In the genomic region with DNA sequence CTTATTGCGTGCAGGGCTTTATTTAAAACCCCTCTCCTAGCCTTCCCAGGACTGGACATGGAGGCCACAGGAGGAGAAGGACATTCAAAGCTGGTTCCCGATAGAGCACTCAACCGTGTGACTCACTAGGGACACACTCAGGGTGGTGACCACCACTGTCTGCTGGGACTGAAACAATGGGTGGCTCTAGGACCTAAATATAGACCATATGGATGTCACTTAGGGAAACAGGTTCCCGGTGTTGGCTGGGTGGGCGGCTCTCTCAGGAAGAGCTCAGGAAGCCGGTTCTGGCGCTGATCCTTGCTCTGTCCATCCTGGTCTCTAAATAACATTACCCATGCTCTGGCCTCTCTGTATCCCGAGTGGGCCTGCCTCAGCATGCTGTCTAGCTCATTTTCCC, we compare ENCODE assay signal across 12 mouse cellular contexts.
DNase-seq lines count a peak whose midpoint lies in the region; ATAC-seq and TF ChIP-seq lines count a peak whose summit lies in the region.
"Had no signal": no experiment of that assay in that cellular context is flagged by ENCODE, and none has a peak within 500 bp of the region (broad histone marks: within the 10 kb centered on the region; RNA-seq: fewer than 3 reads in every experiment).

No protein-coding gene starts in this region.

- no peak for ATAC-seq in heart, embryonic 13.5 days (ENCODE audit: extremely low read depth, insufficient number of reproducible peaks, low FRiP score, low TSS enrichment)
- ATAC-seq in kidney, postnatal 0 days (replicated peaks; ENCODE audit: low FRiP score, low read depth): no peak
- ATAC-seq: forebrain, embryonic 13.5 days had no signal

- peak; percentile 15 for DNase-seq in gastrocnemius, postnatal 14 days
- DNase-seq in gastrocnemius, adult 18-20 months (ENCODE audit: low spot score): no peak
- peak; percentile 51 for DNase-seq in kidney, postnatal 0 days (ENCODE audit: low spot score)
- DNase-seq in lung, postnatal 25 days (ENCODE audit: low spot score): peak; percentile 76
- DNase-seq in embryo, embryonic 10 days (ENCODE audit: low spot score): no peak
- no peak for DNase-seq in spleen, postnatal 4 days (ENCODE audit: low spot score in 2 of 2)
- DNase-seq in B cell, adult 2 months: no peak

- H3K27me3 ChIP-seq in heart, embryonic 13.5 days (replicated peaks): no peaks in the 10 kb centered on the region
- no peaks in the 10 kb centered on the region for H3K27me3 ChIP-seq in kidney, postnatal 0 days (ENCODE audit: insufficient read depth, low read length)
- H3K27me3 ChIP-seq: forebrain, embryonic 13.5 days; Patski had no signal

- no peak overlapping the region for H3K4me3 ChIP-seq in heart, embryonic 13.5 days
- H3K4me3 ChIP-seq in kidney, postnatal 0 days (replicated peaks; ENCODE audit: low read depth, low read length): no peak overlapping the region
- H3K4me3 ChIP-seq: forebrain, embryonic 13.5 days; layer of hippocampus, adult 2 months had no signal

- no peaks in the 10 kb centered on the region for H3K9me3 ChIP-seq in heart, embryonic 13.5 days
- no peaks in the 10 kb centered on the region for H3K9me3 ChIP-seq in kidney, postnatal 0 days (replicated peaks; ENCODE audit: low read length)
- H3K9me3 ChIP-seq: forebrain, embryonic 13.5 days had no signal

- intact Hi-C loops in gastrocnemius, postnatal 14 days (cut with DNase I; ENCODE audit: low total_unique reads): no loop called here

- H3K9ac ChIP-seq in heart, embryonic 13.5 days: no peak overlapping the region
- no peak overlapping the region for H3K9ac ChIP-seq in kidney, postnatal 0 days (ENCODE audit: low read depth, low read length)
- H3K9ac ChIP-seq: forebrain, embryonic 13.5 days had no signal

- 0 out of 2 replicates have a peak overlapping the region, but pooled peaks have one; percentile 2 for H3K4me2 ChIP-seq in heart, embryonic 13.5 days
- H3K4me2 ChIP-seq in kidney, postnatal 0 days (ENCODE audit: low read length): no peak overlapping the region
- H3K4me2 ChIP-seq: forebrain, embryonic 13.5 days; liver, embryonic 11.5 days had no signal

- no peaks in the 10 kb centered on the region for H3K36me3 ChIP-seq in heart, embryonic 13.5 days
- H3K36me3 ChIP-seq in kidney, postnatal 0 days (ENCODE audit: insufficient read depth, low read length): no peaks in the 10 kb centered on the region

- TF ChIP-seq CTCF in kidney, postnatal 0 days (IDR thresholded peaks at IDR 0.05; ENCODE audit: low read depth): no peak

- 54% methylated on average over 8 of the region's 8 CpGs for WGBS in heart, embryonic 13.5 days
- WGBS in kidney, postnatal 0 days: 86% methylated on average over 8 of the region's 8 CpGs

- peak overlapping the region; percentile 6; the same call in 1 of the 2 replicates for H3K27ac ChIP-seq in heart, embryonic 13.5 days (replicated peaks)
- H3K27ac ChIP-seq in kidney, postnatal 0 days: no peak overlapping the region; the same call in 1 of the 2 replicates
- H3K27ac ChIP-seq: forebrain, embryonic 13.5 days; layer of hippocampus, adult 2 months had no signal

- H3K4me1 ChIP-seq in heart, embryonic 13.5 days: peaks cover 22% of the 10 kb centered on the region
- H3K4me1 ChIP-seq in kidney, postnatal 0 days (replicated peaks; ENCODE audit: insufficient read depth, low read length): peaks cover 10% of the 10 kb centered on the region; the same call in 1 of the 2 replicates
- H3K4me1 ChIP-seq: forebrain, embryonic 13.5 days had no signal

Comparison
In these comparisons a context has a peak if more than half of its experiments do, and no peak if none do; other contexts are left out.
1. DNase-seq: peak in gastrocnemius, postnatal 14 days (single experiment), kidney, postnatal 0 days (single experiment) and lung, postnatal 25 days (single experiment); none in gastrocnemius, adult 18-20 months (single experiment), embryo, embryonic 10 days (single experiment), spleen, postnatal 4 days (0 of 2) and B cell, adult 2 months (0 of 2).